Mouse (Mus musculus): ENCODE measurements around the gene Ackr3. TPM values are rescaled to one million over a fixed set of nuclear protein-coding genes. Genes with fewer than 3 reads are reported as not detected.

Gene Ackr3
- polyA plus RNA-seq, 1 experiment from 2014 or later, result 8.9 TPM

DNA sequence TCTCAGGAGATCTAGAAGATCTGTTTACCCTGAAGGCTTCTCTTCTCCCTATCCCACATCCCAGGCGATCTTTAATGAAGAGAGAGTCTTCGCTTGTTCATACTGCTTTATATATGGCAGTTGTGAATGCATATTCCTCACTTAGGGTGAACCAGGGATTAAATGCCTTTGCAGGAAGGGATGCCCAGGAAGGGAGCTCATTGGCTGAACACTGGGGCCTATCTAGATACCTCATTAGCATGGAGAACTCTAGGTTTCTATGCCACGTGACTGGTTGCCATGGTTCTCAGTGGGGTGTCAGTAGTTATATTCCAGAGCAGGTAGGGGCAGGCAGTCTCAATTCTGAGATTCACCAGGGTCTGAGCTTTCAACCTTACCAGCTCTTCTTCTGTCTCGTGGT, 17.1 kb downstream of the Ackr3 start:
- Histone ChIP-seq H3K9me3 (ENCODE audit: control insufficient read depth) (no peaks in the 10 kb centered on the region), H3K27ac (ENCODE audit: low read depth, low read length) (no peak overlapping the region), H3K9ac (ENCODE audit: low read depth, low read length) (no peak overlapping the region), H3K4me3 (ENCODE audit: low read depth, low read length) (no peak overlapping the region), H3K4me2 (replicated peaks; ENCODE audit: low read depth) (no peak overlapping the region), H3K4me1 (replicated peaks; ENCODE audit: control insufficient read depth, insufficient read depth, low read length) (no peaks in the 10 kb centered on the region), H3K36me3 (ENCODE audit: control insufficient read depth, insufficient read depth) (no peaks in the 10 kb centered on the region; the same call in 1 of the 2 replicates), H3K27me3 (replicated peaks; ENCODE audit: control insufficient read depth, insufficient read depth, low read length) (no peaks in the 10 kb centered on the region)
- TF ChIP-seq CTCF (IDR thresholded peaks at IDR 0.05; ENCODE audit: low read depth), result no peak
- ATAC-seq, result no peak
- WGBS, result 84% methylated on average over 4 of the region's 4 CpGs

DNA sequence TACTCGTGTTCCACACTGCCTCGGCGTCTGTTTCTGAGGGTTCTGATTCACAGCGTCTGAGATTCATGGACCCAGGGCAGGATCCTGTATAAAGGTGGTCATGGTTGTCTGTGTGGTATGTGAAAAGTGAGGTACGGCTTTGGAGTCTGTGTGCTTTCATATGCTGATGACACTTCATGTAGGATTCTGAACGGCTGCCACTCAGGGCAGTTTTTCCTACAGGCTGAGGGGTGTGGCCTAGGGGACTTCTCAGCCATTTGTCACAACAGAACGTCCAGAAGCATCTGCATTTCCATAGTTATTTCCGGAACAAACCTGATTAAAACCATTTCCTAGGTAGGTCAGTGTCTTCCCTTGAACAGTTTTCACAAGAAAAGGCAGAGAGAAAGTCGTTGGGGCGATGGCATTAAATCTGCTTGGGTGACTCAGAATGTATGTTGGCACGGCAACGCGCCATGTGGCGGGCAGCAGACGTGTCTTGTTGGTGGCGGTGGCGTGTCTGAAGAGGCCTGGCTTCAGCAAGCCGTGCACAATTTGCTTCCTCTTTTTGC, 18.1 kb downstream of the Ackr3 start:
- H3K4me3 ChIP-seq (ENCODE audit: low read depth, low read length), result no peak overlapping the region
- TF ChIP-seq CTCF (IDR thresholded peaks at IDR 0.05; ENCODE audit: low read depth), result no peak
- no peak for ATAC-seq

GRCm38 (mm10) chr1:90222427-90222901, 18.7 kb downstream of the Ackr3 start:
- Histone ChIP-seq H3K9me3 (ENCODE audit: control insufficient read depth) (no peaks in the 10 kb centered on the region), H3K4me2 (replicated peaks; ENCODE audit: low read depth) (no peak overlapping the region), H3K36me3 (ENCODE audit: control insufficient read depth, insufficient read depth) (no peaks in the 10 kb centered on the region), H3K27ac (ENCODE audit: low read depth, low read length) (no peak overlapping the region), H3K27me3 (replicated peaks; ENCODE audit: control insufficient read depth, insufficient read depth, low read length) (no peaks in the 10 kb centered on the region), H3K4me1 (replicated peaks; ENCODE audit: control insufficient read depth, insufficient read depth, low read length) (no peaks in the 10 kb centered on the region), H3K4me3 (ENCODE audit: low read depth, low read length) (no peak overlapping the region), H3K9ac (ENCODE audit: low read depth, low read length) (no peak overlapping the region)
- TF ChIP-seq CTCF (IDR thresholded peaks at IDR 0.05; ENCODE audit: low read depth), result no peak
- WGBS, result 90% methylated on average over 17 of the region's 17 CpGs
- no peak for ATAC-seq

More for the DNA sequence above, 18.1 kb downstream of the Ackr3 start:
- Histone ChIP-seq H3K27me3 (replicated peaks; ENCODE audit: control insufficient read depth, insufficient read depth, low read length) (no peaks in the 10 kb centered on the region), H3K36me3 (ENCODE audit: control insufficient read depth, insufficient read depth) (no peaks in the 10 kb centered on the region), H3K27ac (ENCODE audit: low read depth, low read length) (no peak overlapping the region), H3K9me3 (ENCODE audit: control insufficient read depth) (no peaks in the 10 kb centered on the region), H3K4me1 (replicated peaks; ENCODE audit: control insufficient read depth, insufficient read depth, low read length) (no peaks in the 10 kb centered on the region), H3K9ac (ENCODE audit: low read depth, low read length) (no peak overlapping the region), H3K4me2 (replicated peaks; ENCODE audit: low read depth) (no peak overlapping the region)
- WGBS, result 79% methylated on average over 18 of the region's 18 CpGs

GRCm38 (mm10) chr1:90223006-90223405, 19.2 kb downstream of the Ackr3 start:
- no peaks in the 10 kb centered on the region for H3K27me3 ChIP-seq (replicated peaks; ENCODE audit: control insufficient read depth, insufficient read depth, low read length)
- TF ChIP-seq CTCF (IDR thresholded peaks at IDR 0.05; ENCODE audit: low read depth), result no peak
- H3K36me3 ChIP-seq (ENCODE audit: control insufficient read depth, insufficient read depth), result no peaks in the 10 kb centered on the region
- no peak for ATAC-seq
- no peak overlapping the region for H3K4me2 ChIP-seq (replicated peaks; ENCODE audit: low read depth)
- H3K4me3 ChIP-seq (ENCODE audit: low read depth, low read length), result no peak overlapping the region
- H3K4me1 ChIP-seq (replicated peaks; ENCODE audit: control insufficient read depth, insufficient read depth, low read length), result no peaks in the 10 kb centered on the region
- no peak overlapping the region for H3K9ac ChIP-seq (ENCODE audit: low read depth, low read length)
- WGBS, result 55% methylated on average over 2 of the region's 2 CpGs
- no peaks in the 10 kb centered on the region for H3K9me3 ChIP-seq (ENCODE audit: control insufficient read depth)
- no peak overlapping the region for H3K27ac ChIP-seq (ENCODE audit: low read depth, low read length)

GRCm38 (mm10) chr1:90225603-90226254, 21.9 kb downstream of the Ackr3 start:
- H3K27ac ChIP-seq (ENCODE audit: low read depth, low read length), result no peak overlapping the region

GRCm38 (mm10) chr1:90227684-90228322, 24.0 kb downstream of the Ackr3 start:
- no peak overlapping the region for H3K9ac ChIP-seq (ENCODE audit: low read depth, low read length)
- no peak overlapping the region for H3K4me3 ChIP-seq (ENCODE audit: low read depth, low read length)
- no peak overlapping the region for H3K27ac ChIP-seq (ENCODE audit: low read depth, low read length)
- ATAC-seq, result no peak
- H3K27me3 ChIP-seq (replicated peaks; ENCODE audit: control insufficient read depth, insufficient read depth, low read length), result no peaks in the 10 kb centered on the region
- 33% methylated on average over 12 of the region's 12 CpGs for WGBS
- H3K4me2 ChIP-seq (replicated peaks; ENCODE audit: low read depth), result no peak overlapping the region
- no peak for TF ChIP-seq CTCF (IDR thresholded peaks at IDR 0.05; ENCODE audit: low read depth)
- H3K36me3 ChIP-seq (ENCODE audit: control insufficient read depth, insufficient read depth), result no peaks in the 10 kb centered on the region
- no peaks in the 10 kb centered on the region for H3K9me3 ChIP-seq (ENCODE audit: control insufficient read depth)
- no peaks in the 10 kb centered on the region; the same call in 1 of the 2 replicates for H3K4me1 ChIP-seq (replicated peaks; ENCODE audit: control insufficient read depth, insufficient read depth, low read length)

More at GRCm38 (mm10) chr1:90225603-90226254, 21.9 kb downstream of the Ackr3 start:
- H3K9ac ChIP-seq (ENCODE audit: low read depth, low read length), result no peak overlapping the region
- H3K4me2 ChIP-seq (replicated peaks; ENCODE audit: low read depth), result no peak overlapping the region
- no peak for ATAC-seq
- 44% methylated on average over 9 of the region's 9 CpGs for WGBS
- H3K36me3 ChIP-seq (ENCODE audit: control insufficient read depth, insufficient read depth), result no peaks in the 10 kb centered on the region
- H3K27me3 ChIP-seq (replicated peaks; ENCODE audit: control insufficient read depth, insufficient read depth, low read length), result no peaks in the 10 kb centered on the region
- no peak overlapping the region for H3K4me3 ChIP-seq (ENCODE audit: low read depth, low read length)
- H3K4me1 ChIP-seq (replicated peaks; ENCODE audit: control insufficient read depth, insufficient read depth, low read length), result no peaks in the 10 kb centered on the region; the same call in 1 of the 2 replicates
- TF ChIP-seq CTCF (IDR thresholded peaks at IDR 0.05; ENCODE audit: low read depth), result no peak
- no peaks in the 10 kb centered on the region for H3K9me3 ChIP-seq (ENCODE audit: control insufficient read depth)

Measured in intestine, postnatal 0 days (tissue).